Mouse (Mus musculus) thymus, adult 2 months (tissue): ENCODE results near the gene Nme7.

ENCODE experiments used
- CTCF ChIP-seq: fragments of 200-500 bp; IDR thresholded peaks from 2 replicates; pipeline ENCODE4 v1.5.1; 2012; ENCODE audit warnings: mild to moderate bottlenecking, control low read depth, low read length, moderate library complexity, borderline replicate concordance; ENCODE audit not compliant: control insufficient read depth, poor library complexity, insufficient read depth; ENCODE audit errors: extremely low read depth
- POLR2A ChIP-seq: fragments of 200-500 bp; IDR thresholded peaks from 2 replicates; pipeline ENCODE4 v1.6.1; 2012; ENCODE audit warnings: mild to moderate bottlenecking, low read length, control low read depth, moderate library complexity; ENCODE audit not compliant: control insufficient read depth, poor library complexity, insufficient read depth; ENCODE audit errors: extremely low read depth

DNA sequence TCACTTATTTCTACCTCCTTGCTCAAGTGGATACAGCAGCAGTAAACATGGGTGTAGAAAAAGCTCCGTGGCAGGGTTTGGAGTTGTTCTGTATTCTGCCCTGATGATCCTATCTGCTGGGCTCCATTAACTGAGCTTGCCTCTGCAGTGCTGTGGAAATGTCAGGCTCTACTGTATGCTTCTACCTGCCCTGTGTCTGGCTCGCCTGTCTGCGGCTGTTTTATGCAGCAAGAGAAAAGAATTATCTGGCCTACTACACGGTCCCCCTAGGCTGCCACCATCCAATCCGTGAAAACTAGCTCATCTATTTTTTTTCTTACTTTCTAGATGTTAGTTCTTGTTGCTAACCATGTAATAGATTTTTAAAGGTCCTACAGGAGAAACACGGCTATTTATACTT, 81.1 kb downstream of the Nme7 start:
- TF ChIP-seq CTCF (no peak), POLR2A (no peak)
